Mouse (Mus musculus) retina, embryonic 14.5 days (tissue): ENCODE measurements around the gene Tefm.
"Not testable (repeated sequence)": the region's sequence is repeated elsewhere in the genome, so short reads cannot be mapped to it uniquely, and the experiment has no call there.

ENCODE experiments used
- DNase-seq: peaks from one replicate; pipeline ENCODE4 v3.0.0-alpha.2; 2015; ENCODE audit warnings: low spot score

Gene Tefm

GRCm38 (mm10) chr11:80156841-80157240 lies 14.9 kb upstream of the Tefm start:
- DNase-seq, result no peak

- DNase-seq, result no peak
These were observed 14.0 kb upstream of the Tefm start for GRCm38 (mm10) chr11:80155961-80156360.

DNA sequence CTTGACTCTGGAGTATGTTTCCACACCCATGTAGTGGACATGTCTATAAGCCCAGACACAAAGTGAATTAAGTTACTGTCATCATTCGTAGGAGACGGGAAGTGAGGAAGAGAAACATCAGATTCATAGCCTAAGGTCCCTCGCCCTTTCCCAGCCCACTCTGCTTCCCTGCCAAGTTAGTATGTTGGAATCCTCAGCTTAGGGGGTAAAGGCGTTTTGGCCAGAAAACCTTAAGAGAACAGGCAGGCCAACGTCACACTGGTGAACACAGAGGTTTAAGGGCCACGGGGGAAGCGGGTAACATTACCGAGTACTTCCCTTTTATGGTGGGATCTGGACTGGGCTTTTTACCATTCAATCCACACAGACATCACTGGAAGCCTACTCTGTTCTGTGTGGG lies 13.6 kb upstream of the Tefm start:
- DNase-seq, result no peak

GRCm38 (mm10) chr11:80154501-80154900 lies 12.5 kb upstream of the Tefm start:
- no peak for DNase-seq

GRCm38 (mm10) chr11:80153857-80154495 lies 12.0 kb upstream of the Tefm start, which contains the start of gene Adap2:
TSS of gene Adap2 (plus strand) at chr11:80154105.
- DNase-seq, result peak; percentile 84

GRCm38 (mm10) chr11:80152376-80152775 lies 10.4 kb upstream of the Tefm start:
- DNase-seq, result no peak

GRCm38 (mm10) chr11:80151541-80151940 lies 9.6 kb upstream of the Tefm start:
- DNase-seq, result no peak

DNA sequence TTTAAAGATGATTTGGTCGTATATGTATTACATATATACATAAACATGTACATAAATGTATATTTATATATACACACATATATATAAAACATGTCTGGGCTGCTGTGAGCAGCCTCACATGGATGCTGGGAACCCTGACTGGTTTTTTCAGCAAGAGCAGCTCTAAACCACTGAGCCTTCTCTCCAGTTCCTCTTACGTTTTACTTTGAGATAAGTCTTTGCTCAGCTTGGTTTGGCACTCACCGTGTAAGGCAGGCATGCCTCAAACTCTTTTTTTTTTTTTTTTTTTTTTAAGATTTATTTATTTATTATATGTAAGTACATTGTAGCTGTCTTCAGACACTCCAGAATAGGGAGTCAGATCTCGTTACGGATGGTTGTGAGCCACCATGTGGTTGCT lies 8.6 kb upstream of the Tefm start:
- DNase-seq, result no peak

DNA sequence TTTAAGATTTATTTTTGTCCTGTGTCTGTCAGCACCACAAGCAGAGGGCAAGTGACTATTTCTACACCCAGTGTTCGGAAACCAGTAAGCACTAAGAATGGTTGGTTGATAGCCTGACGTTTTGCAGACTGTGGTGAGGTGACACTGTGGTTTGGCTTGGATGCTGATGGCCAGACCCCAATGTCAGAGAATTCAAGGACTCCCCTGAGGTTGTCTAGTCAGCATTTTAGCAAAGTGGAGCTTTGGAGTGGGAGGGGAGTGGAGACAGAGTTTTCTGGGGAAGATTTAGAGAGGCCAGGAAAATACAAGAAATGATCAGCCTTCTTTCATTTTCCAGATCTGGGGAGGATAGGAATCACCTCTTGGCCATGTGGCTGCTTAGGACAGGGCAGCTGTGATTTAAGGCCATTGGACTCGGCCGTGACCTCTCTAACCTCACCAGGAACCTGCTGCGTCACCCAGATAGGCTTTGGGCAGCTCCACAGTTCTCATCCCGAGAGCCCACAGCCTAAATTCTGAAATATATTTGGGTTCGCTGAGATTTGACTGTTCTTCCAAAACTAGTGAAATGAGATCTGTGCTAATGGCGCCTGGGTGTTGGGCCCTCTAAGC lies 7.5 kb upstream of the Tefm start:
- no peak for DNase-seq

GRCm38 (mm10) chr11:80148974-80149373 lies 7.0 kb upstream of the Tefm start:
- DNase-seq, result not testable (repeated sequence)

DNA sequence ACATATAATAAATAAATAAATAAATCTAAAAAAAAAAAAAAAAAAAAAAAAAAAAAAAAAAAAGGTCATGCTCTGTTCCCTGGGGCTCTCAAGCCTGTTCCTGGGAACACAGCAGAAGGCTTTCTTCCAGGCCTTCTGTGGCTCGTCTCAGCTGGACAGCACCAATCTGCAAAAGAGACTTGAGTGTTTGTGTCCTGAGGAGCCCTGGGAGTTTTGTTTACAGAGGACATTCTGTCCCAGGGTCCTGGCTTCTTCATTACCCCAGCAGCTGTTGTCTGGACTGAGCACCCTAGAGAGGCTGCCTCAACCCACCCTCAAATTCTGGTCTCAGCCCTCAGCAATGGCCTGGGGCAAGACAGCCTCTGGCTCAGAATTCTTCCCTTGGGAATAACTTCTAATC lies 6.3 kb upstream of the Tefm start:
- DNase-seq, result peak; percentile 11

DNA sequence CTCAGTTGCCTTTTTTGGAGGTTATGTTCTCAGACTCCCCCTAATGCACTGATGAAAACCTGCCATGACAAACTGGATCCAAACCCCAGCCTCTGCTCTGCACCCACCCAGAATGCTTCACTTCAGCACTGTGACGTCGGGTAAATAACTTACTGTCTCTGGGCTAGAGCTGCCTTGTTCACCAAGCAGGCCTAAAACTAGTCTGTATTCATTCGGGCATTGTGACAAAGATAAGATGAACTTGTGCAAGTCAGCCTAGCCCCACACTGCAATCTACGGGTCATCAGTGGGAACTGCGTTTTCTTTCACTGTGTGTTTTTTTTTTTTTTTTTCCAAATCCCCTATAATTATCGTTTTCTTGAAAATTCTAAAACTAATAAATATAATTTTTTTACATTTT lies 5.8 kb upstream of the Tefm start:
- DNase-seq, result peak; percentile 14

DNA sequence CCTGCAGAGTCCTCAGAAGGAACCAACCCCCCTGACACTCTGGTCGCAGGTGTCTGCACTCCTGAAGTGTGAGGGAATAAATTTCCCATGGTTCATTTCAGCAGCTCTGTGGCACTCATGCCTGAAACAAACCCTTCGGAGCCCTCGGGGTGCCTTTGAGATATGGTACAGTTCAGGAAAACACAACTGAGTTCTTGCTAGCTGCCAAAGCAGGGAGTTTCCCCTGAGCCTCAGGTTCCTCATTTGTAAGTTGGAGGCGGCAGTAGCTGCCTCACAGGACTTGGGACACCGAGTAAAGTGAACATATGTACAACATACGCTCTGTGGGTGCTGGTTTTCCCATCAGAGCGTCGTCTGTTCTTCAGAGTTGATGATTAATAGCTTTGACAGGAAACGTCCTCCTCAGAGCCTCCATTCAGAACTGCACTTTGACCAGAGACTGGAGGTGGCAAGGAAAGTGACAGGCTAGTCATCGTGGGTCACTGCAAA lies 3.9 kb upstream of the Tefm start:
- peak; percentile 17 for DNase-seq

- no peak for DNase-seq
These were observed 897 bp upstream of the Tefm start for GRCm38 (mm10) chr11:80142872-80143271.

- DNase-seq, result no peak
These were observed 4.2 kb downstream of the Tefm start for GRCm38 (mm10) chr11:80137773-80138172.

DNA sequence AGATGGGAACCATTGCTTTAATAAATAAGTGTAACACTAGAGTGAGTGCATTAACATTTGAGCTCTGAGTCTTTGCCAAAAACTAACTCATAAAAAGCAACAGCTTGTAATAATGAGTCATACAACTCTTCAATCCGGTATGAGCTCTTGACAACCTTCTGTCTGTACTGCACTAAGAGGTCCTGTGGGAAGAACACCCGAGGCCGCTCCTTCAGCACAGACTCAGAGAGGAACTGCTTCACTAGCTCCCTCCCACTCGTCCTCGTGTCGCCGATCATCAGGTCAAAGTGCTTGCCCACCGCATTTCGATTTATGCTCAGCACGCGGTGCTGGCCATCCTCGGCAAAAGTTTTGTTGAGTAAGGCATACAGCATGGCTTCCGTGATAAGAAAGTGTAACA lies 5.2 kb downstream of the Tefm start:
- DNase-seq, result no peak

DNA sequence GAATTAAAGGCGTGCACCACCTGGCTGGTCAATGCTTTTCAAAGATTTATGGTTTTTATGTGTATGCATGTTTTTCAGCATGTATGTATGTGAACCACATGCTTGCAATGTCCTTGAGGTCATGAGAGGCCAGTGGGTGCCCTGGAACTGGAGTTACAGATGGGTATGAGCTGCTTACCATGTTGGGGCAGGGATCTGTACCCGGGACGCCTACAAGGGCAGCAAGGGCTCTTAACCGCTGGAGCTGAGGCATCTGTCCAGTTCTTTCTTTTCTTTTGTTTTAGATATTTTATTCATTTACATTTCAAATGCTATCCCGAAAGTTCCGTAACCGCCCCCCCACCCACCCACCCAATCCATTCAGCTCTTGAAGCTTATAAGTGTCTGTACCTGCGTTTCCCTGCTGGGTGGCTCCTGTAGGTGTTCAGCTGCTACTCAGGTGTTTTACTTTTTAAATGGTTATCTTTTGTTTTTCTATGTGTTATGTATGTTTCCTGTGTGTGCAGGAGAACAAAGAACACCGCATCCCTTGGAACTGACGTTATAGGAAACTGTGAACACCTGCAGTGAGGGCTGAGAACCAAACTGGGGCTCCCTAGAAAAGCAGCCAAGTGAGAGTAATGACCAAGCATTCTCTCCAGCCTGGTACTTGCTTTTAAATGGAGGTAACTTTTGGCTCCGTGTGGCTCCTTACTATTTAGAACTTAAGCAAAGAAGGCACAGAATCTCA lies 5.9 kb downstream of the Tefm start:
- DNase-seq, result no peak

DNA sequence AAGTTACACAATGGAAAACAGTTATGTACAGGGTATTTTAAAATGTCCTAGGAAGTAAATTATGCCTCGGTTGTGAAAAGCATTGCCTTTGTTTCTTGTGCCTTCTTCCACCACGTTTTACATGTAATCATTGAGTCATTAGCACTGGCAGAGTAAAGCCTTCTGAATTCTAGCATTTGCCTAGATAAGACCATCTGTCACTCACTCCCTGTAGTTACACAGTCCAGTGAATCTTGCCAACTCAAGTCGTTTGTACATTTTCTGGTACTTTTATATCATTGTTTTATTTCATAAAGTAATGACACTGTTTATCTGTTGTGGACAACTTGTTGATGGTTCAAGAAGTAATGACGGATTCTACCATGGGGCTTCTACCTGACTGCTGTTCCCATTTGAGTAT lies 7.2 kb downstream of the Tefm start:
- no peak for DNase-seq

DNA sequence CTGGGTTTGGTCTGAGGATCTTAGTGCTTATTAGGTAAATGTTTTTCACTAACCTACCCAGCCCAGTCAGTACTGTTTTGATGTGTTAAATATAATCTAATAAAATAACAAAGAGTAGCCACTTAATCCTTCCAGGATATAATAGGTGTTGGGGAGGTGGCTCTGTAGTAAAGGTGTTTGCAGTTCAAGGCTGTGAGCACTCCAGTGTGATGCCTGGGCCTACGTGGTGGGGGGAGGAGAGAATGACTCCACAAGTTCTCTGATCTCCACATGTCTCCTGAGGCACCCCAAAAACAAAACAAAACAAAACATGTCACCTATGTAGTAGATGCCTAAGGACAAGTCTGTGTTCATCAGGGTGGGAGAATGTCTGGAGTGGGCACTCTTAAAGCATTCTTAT lies 9.9 kb downstream of the Tefm start:
- no peak for DNase-seq

DNA sequence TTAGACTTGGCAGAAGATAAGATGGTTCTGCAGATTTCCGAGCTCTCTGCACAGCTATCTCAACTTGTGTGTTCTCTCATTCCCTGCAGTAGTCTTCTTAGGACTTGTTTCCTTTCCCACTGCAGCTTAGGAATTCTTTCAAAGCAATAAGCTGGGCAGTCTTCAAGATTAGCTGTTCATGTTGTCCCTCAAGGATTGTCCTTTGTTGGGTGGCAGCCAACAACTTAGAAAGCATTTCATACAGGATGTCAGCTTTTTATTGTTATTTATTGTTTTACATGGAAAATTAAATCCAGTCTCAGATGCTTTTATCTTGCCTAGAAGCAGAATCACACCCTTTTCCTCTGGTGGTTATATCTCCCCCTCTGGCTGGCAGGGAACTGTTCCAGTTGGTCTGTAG lies 25.6 kb downstream of the Tefm start:
- DNase-seq, result no peak

DNA sequence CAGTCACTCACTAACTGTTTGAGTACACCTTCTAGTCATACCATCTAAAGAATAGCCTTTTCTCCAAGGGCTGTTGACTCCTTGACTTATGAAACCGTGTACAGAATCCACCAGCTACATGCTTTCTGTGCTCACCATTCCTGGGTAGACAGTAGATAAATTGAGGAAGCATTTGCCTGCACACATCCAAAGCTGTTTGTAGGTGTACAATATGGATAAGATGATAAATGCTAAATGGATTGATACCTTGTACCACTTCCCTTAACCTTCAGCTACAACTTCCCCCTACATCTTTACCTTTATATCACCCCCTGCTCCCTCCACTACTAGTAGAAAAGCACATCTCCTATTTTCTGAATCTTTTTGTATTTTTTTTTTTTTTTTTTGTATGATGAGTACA lies 37.6 kb downstream of the Tefm start:
- no peak for DNase-seq

- DNase-seq, result no peak
These were observed 40.7 kb downstream of the Tefm start for GRCm38 (mm10) chr11:80101298-80101697.

DNA sequence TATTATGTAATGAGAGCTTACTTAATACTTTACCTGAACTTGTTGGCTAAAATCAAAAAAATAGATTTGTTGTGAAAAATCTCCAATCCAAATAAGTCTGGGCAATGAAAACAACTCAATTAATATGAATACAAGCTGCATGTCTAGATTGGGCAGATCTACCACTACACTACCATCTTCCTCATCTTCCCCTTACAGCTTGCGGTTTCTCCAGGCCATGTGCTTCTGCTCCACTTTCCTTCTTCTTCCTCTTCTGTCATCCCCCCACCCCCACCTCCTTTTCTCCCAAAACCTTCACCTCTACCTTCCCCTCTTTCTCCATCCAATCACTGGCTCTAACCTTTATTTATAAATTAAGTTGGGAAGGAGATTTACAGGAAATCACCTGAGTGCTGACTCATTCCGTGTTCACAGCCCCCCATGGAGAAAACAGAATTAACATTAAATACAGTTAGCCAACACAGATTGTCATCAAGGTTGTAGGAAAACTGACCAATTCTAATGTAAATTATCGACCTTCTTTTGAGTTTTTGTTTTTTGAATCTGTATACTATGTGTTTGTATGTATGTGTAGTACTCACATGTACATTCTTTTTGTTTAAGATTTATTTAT lies 43.4 kb downstream of the Tefm start:
- DNase-seq, result no peak
